Mouse (Mus musculus) left cerebral cortex, postnatal 14 days (tissue): Measurements from ENCODE around the gene Atp8a2. TPM values are rescaled to one million over a fixed set of nuclear protein-coding genes. Genes with fewer than 3 reads are reported as not detected.

Experiments used
- DNase-seq, 2 experiments: peaks; one replicate each; pipeline ENCODE4 v3.0.0; 2021 to 2022; ENCODE audit warnings: low spot score in 2 of 2, mixed read lengths in 1 of 2
- intact Hi-C: fragments of 180-260 bp; cut with DNase I; formaldehyde crosslinking; loops from one replicate; pipeline ENCODE4 v1.15.1; 2025
- long read RNA-seq, 2 experiments: library from polyadenylated mRNA; stranded (forward); transcript quantifications; one replicate each; pipeline ENCODE4 v2.0.0; 2021
- total RNA-seq, 2 experiments: library from RNA; stranded (reverse); gene quantifications; 2 replicates each; pipeline ENCODE4 v1.2.3; 2021

Atp8a2 gene
- total RNA-seq, result 10 to 100 TPM; 79.0 to 85.3 TPM
- long read RNA-seq, experiment 1, full-length matches to known transcripts, result 2 of 28 reads
- long read RNA-seq, experiment 1, partial matches to known transcripts, result 0 of 28 reads
- long read RNA-seq, experiment 1, other reads (novel, unspliced or antisense), result 26 of 28 reads
- long read RNA-seq, experiment 2, full-length matches to known transcripts, result 1 of 16 reads
- long read RNA-seq, experiment 2, partial matches to known transcripts, result 2 of 16 reads
- long read RNA-seq, experiment 2, other reads (novel, unspliced or antisense), result 13 of 16 reads

- intact Hi-C loops, result no loop called here
- DNase-seq, result peak; percentile 27 to 75
These were observed at the start of gene Atp8a2 for GRCm38 (mm10) chr14:60196884-60197283. TSS of gene Atp8a2 (minus strand) at chr14:60197179.

- intact Hi-C loops, result no loop called here
- no peak for DNase-seq
These were observed 41.6 kb upstream of the Atp8a2 start for GRCm38 (mm10) chr14:60238551-60238950.

DNA sequence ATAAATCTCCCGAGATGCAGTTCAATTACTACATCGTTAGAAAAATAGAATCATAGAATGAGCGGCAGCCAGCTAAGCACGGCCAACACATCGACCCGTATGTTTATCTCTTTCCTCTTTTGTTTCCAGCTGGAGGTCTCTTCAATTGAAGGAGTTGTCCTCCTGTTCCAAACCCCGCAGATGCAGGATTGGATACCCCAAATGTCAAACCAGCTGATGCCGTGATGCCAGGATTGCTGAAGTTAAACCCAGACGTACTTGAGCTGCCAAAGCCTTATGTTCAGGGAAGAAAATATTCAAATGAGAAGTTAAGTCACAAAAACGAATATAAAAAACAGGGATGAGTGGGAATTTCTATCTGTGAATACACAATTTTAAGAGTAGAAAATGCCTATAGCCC, 22.9 kb upstream of the Atp8a2 start:
- intact Hi-C loops, result no loop called here
- peak in 1 of 2 experiments; percentile 16 for DNase-seq

GRCm38 (mm10) chr14:60217616-60218015, 20.6 kb upstream of the Atp8a2 start:
- intact Hi-C loops, result no loop called here
- DNase-seq, result no peak

- no peak for DNase-seq
- intact Hi-C loops, result no loop called here
These were observed 19.1 kb upstream of the Atp8a2 start for GRCm38 (mm10) chr14:60216125-60216524.

DNA sequence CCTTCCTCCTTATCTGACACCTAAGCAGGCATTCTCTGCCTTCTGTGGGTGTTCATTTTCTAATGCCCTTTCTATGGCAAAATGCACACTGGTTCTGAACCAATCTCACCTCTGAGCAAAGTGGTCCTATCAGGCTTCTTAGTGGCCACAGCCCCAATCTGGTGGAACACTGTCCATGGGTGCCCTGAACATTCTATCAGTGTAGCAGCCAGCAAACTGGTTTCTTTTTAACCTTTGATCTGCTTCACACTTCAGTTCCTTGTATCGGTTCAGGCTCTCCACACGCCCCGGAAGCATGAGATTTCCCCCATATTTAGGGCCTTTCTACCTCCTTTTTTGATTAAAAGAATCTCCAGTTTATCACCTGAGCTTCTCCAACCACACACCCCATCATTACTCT, 18.0 kb upstream of the Atp8a2 start:
- DNase-seq, result no peak
- intact Hi-C loops, result no loop called here

DNA sequence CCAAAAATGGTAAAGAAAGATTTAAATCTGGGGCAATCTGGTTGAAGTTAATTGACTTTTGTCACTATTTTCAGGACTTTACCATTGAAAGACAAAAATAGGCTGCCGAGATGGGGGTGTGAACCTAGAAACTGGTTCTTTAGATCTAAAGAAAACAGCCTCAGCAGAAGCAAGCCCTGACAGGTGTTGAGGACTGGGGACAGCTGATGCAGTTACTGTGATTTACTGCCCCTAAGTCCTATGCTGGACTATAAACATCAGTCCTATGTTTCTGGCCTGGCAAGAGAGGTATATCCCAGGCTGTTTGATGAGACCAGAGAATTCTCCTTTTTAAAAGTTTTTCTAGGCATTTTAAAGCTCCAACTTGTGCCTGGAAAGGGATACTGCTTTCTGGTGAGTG, 17.1 kb upstream of the Atp8a2 start:
- no peak for DNase-seq
- intact Hi-C loops, result no loop called here

DNA sequence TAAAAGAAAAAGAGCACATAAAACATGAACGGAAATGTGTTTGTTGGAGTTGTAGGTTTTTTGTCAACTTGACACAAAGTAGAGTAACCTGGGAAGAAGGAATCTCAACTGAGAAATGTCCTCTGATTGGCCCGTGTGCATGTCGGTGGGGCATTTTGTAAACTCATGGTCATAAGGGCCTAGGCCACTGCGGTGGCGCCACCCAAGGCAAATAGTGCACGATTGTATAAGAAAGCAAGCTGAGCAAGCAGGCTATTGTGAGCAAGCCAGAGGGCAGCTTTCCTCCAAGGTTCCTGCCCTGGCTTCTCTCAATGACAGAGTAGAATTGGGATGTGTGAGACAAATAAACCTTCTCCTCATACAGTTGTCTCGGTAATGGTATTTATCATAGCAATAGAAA, 12.2 kb upstream of the Atp8a2 start:
- intact Hi-C loops, result no loop called here
- DNase-seq, result no peak

DNA sequence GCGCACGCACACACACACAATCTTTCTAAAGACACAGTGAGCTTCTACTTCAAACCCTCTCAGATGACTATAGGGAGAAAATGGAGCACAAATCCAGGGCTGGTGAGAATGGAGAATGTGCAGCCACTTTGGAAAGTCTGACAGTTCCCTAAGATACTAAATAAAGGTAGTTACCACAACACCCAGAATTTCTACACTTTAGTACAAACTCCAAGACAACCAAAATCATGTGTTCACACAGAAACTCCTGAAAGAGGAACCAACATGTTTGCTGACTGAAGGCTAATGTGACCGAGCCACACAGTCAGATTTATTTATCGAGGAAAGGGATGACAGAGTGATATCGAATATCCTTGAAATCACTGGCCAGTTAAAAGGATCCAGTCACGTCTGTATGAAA, 8.0 kb upstream of the Atp8a2 start:
- intact Hi-C loops, result no loop called here
- no peak for DNase-seq

DNA sequence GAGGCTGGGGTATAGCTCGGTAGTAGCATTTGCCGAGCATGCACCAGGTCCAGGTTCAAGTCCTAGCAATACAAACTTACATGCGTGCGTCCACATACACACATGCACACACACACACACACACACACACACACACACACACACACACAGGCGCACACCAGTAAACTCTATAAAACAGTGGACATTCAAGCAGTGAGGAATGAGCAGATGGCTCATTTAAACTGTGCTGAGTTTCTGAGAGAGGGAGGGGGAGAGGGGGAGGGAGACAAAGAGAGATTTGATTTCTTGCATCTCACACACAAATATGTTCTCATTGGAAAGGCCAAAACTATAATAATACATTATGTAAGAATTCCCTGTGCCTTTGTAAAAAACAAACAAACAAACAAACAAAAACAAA, 980 bp downstream of the Atp8a2 start:
- peak in 1 of 2 experiments; percentile 25 for DNase-seq
- intact Hi-C loops, result no loop called here

- intact Hi-C loops, result no loop called here
These were observed 2.4 kb downstream of the Atp8a2 start for GRCm38 (mm10) chr14:60194606-60195005.

GRCm38 (mm10) chr14:60189771-60190170, 7.2 kb downstream of the Atp8a2 start:
- DNase-seq, result peak in 1 of 2 experiments; percentile 9
- intact Hi-C loops, result no loop called here

More at GRCm38 (mm10) chr14:60194606-60195005, 2.4 kb downstream of the Atp8a2 start:
- no peak for DNase-seq

DNA sequence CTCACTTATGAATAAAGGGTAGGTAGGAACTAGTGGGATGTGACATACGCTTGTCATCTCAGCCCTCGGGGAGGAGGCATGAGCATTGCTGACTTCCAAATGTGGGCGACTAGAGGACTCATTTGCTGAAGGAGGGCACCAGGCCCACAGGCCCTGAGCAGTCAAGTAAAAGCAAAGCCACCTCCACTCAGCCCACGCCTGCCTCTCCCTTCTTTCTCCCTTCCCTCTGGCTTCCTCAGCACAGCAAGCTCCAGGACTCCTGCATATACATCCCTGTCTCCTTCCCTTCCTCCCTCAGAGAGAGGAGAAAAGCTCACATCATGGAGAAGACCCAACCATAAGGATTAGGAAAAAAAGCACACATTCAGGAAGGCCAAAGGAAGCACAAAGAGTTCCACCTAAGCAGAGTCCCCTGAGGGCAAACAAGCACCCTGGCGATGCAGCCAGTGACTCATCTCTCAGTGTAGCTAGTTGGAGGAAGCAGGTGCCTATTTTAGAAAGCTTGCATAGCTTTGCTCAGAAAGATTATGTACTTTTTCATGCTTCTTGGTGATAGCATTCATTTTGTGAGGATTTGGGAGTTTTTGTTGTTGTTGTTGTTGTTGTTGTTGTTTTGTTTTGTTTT, 8.7 kb downstream of the Atp8a2 start:
- peak; percentile 26 to 28 for DNase-seq
- intact Hi-C loops, result no loop called here

- intact Hi-C loops, result loop anchor here (5.0 kb wide), 1 partner anchor 154 kb away; no protein-coding TSS in a partner anchor
These were observed 15.7 kb downstream of the Atp8a2 start for GRCm38 (mm10) chr14:60181306-60181705.

DNA sequence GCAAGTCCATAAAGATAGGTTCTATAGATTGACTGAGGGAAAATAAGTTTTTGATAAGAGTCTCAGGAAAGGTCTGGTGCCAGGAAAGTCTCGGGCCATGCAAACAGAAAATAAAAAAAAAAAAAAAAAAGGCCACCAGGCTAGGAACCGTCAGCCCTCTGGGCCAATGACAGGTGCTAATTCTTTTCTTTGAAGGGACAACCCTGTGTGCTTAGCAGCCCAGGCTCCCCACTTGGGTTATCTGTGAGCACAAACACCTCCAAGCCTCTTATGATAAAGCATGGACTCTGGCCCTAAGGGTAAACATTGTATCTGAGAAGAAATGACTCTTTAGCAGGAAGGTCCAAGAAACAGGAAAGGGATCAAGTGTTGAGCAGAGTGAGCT, 18.4 kb downstream of the Atp8a2 start:
- intact Hi-C loops, result no loop called here
- no peak for DNase-seq

More at GRCm38 (mm10) chr14:60181306-60181705, 15.7 kb downstream of the Atp8a2 start:
- peak in 1 of 2 experiments; percentile 22 for DNase-seq

DNA sequence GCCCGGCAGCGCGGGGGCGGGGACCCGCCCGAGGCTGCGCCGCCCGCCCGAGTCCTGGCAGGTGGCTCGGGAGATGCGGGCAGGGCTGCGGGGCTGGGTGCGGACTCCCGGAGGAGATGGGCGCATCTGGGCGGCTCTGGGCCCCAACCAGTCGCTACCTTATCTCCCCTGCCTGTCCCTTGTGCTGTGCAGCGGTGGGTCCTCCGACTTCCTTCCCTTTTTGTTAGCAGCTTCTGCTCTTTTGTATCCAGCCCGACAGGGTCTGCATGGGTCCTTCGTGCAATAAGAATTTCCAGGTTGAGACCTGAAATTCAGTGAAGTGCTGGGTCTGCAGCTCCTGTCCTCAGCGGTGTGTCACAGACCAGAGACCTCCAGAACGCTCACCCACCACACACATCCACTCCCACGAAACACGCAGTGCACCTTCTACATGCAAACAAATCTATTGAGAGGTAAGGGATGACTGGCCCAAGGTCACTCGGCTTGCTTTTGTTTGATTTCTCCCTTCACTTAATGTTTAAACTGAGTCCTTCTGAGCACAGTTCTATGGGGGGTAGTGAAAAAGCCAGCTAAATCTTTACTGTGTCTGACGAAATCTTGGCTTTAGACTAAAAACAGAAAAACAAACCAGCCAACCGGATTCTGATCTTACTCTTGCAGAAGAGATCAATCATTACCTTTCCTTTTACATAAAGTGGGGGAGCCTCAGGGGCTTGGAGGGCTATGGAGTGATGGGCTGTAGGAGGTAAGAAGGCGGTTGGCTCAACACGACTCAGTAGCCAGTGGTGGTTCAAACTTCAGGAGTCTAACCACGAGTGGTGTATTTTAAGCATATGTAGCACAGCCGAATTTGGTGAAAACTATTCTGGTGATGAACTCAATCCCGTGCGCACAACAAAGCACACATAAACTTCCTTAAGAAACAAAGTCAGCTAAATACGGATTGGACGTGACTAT, 19.1 kb downstream of the Atp8a2 start:
- intact Hi-C loops, result no loop called here

DNA sequence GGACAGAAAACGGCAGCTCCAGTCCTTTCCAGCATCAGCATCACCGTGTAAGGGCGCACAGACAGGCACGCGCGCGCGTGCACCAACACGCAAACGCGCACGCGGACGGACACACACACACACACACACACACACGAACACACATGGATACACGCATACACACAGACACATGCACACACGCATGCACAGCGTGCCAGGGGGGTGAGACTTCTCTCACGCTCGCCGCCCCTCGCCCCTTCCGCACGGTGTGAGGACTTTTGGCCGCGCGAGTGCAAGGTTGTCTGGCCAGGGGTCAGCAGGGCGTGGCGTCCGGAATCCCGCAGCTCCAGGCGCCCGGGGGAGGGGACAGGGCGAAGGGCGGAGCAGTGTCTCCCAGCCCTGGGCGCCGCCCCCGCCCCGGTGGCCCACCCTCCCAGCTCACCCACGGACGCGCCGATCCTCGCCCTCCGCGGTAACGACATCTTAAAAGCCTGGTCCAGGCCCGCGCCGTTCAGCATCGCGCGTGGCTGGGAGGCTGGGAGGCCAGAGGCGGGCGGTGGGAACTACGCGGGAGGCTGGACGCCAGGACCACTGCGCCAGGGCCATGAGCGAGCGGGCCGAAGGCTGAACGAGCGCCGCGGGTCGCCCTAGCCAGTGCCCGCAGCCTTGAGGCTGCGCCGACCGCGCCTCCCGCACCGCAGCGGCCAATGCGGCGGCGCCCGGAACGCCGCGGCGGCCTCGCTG, 19.9 kb downstream of the Atp8a2 start:
- DNase-seq, result peak; percentile 72 to 89
- intact Hi-C loops, result no loop called here

More for the DNA sequence above, 19.1 kb downstream of the Atp8a2 start:
- peak in 1 of 2 experiments; percentile 37 for DNase-seq

DNA sequence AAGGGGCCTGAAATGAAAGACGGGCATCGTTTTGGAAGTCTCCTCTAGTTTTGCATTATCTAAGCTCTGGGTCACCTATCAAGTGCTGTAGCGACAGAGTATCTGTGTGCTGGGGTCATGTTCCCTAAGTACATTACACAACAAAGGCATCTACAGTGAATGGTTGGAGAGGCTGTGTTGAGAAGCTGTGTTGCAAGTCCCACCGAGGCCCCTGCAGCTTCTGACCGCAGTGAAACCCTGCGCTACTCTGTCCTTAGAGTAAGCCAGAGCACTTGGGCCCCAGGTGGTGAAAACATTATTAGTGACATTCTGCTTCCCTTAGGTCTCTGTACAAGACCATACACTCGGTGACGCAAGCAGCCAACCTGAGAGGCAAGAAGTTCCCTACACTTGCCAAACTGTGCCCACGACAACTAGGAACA, 20.5 kb downstream of the Atp8a2 start:
- DNase-seq, result no peak
- intact Hi-C loops, result no loop called here
